Mouse (Mus musculus): Measurements from ENCODE around the gene Arhgef3. TPM values are rescaled to one million over a fixed set of nuclear protein-coding genes. Genes with fewer than 3 reads are reported as not detected.

Arhgef3 gene
- polyA plus RNA-seq, 1 experiment, result 8.4 TPM

- WGBS, result 76% methylated on average over 2 of the region's 2 CpGs
- DNase-seq (ENCODE audit: low read depth, low spot score), result no peak
Observed at GRCm38 (mm10) chr14:27214232-27214631, 99.5 kb downstream of the Arhgef3 start.

- no peak for DNase-seq (ENCODE audit: low read depth, low spot score)
- 77% methylated on average over 7 of the region's 7 CpGs for WGBS
Observed at GRCm38 (mm10) chr14:27219668-27220067, 105.0 kb downstream of the Arhgef3 start.

- 43% methylated on average over 12 of the region's 12 CpGs for WGBS
Observed at GRCm38 (mm10) chr14:27220297-27220696, 105.6 kb downstream of the Arhgef3 start.

GRCm38 (mm10) chr14:27224636-27225035, 109.9 kb downstream of the Arhgef3 start:
- WGBS, result 87% methylated on average over 7 of the region's 7 CpGs
- no peak for DNase-seq (ENCODE audit: low read depth, low spot score)

More at GRCm38 (mm10) chr14:27220297-27220696, 105.6 kb downstream of the Arhgef3 start:
- DNase-seq (ENCODE audit: low read depth, low spot score), result no peak

GRCm38 (mm10) chr14:27226288-27226687, 111.6 kb downstream of the Arhgef3 start:
- DNase-seq (ENCODE audit: low read depth, low spot score), result no peak
- WGBS, result 90% methylated on average over 3 of the region's 3 CpGs

GRCm38 (mm10) chr14:27228288-27228687, 113.6 kb downstream of the Arhgef3 start:
- no peak for DNase-seq (ENCODE audit: low read depth, low spot score)
- 70% methylated on average over 2 of the region's 2 CpGs for WGBS

- no peak for DNase-seq (ENCODE audit: low read depth, low spot score)
- 66% methylated on average over 5 of the region's 5 CpGs for WGBS
Observed at GRCm38 (mm10) chr14:27228941-27229371, 114.3 kb downstream of the Arhgef3 start.

GRCm38 (mm10) chr14:27229441-27230147, 114.9 kb downstream of the Arhgef3 start:
- DNase-seq (ENCODE audit: low read depth, low spot score), result no peak
- 31% methylated on average over 16 of the region's 16 CpGs for WGBS

GRCm38 (mm10) chr14:27230262-27231022, 115.7 kb downstream of the Arhgef3 start:
- DNase-seq (ENCODE audit: low read depth, low spot score), result peak; percentile 50

GRCm38 (mm10) chr14:27231506-27231905, 116.8 kb downstream of the Arhgef3 start:
- no peak for DNase-seq (ENCODE audit: low read depth, low spot score)
- WGBS, result 80% methylated on average over 8 of the region's 8 CpGs

More at GRCm38 (mm10) chr14:27230262-27231022, 115.7 kb downstream of the Arhgef3 start:
- 9% methylated on average over 18 of the region's 18 CpGs for WGBS

- DNase-seq (ENCODE audit: low read depth, low spot score), result no peak
- WGBS, result 86% methylated on average over 25 of the region's 25 CpGs
Observed at GRCm38 (mm10) chr14:27231974-27232780, 117.5 kb downstream of the Arhgef3 start.

GRCm38 (mm10) chr14:27233056-27233455, 118.4 kb downstream of the Arhgef3 start:
- WGBS, result 90% methylated on average over 7 of the region's 7 CpGs
- DNase-seq (ENCODE audit: low read depth, low spot score), result no peak

GRCm38 (mm10) chr14:27233656-27234055, 119.0 kb downstream of the Arhgef3 start:
- WGBS, result 81% methylated on average over 2 of the region's 2 CpGs
- DNase-seq (ENCODE audit: low read depth, low spot score), result no peak

GRCm38 (mm10) chr14:27234270-27234840, 119.7 kb downstream of the Arhgef3 start:
- WGBS, result 66% methylated on average over 4 of the region's 4 CpGs
- DNase-seq (ENCODE audit: low read depth, low spot score), result no peak

GRCm38 (mm10) chr14:27235897-27236553, 121.3 kb downstream of the Arhgef3 start:
- DNase-seq (ENCODE audit: low read depth, low spot score), result no peak
- WGBS, result 75% methylated on average over 6 of the region's 6 CpGs

- WGBS, result 49% methylated on average over 12 of the region's 12 CpGs
- DNase-seq (ENCODE audit: low read depth, low spot score), result no peak
Observed at GRCm38 (mm10) chr14:27237522-27238187, 123.0 kb downstream of the Arhgef3 start.

GRCm38 (mm10) chr14:27238600-27239118, 124.0 kb downstream of the Arhgef3 start:
- 75% methylated on average over 8 of the region's 8 CpGs for WGBS
- no peak for DNase-seq (ENCODE audit: low read depth, low spot score)

- DNase-seq (ENCODE audit: low read depth, low spot score), result no peak
- 84% methylated on average over 3 of the region's 3 CpGs for WGBS
Observed at GRCm38 (mm10) chr14:27239551-27240091, 124.9 kb downstream of the Arhgef3 start.

Data from large intestine, adult 2 months (tissue).